Mouse (Mus musculus): ENCODE measurements around the gene Dmpk. TPM values are rescaled to one million over a fixed set of nuclear protein-coding genes. Genes with fewer than 3 reads are reported as not detected.

The Dmpk gene
- polyA plus RNA-seq, 1 experiment = 120 TPM

DNA sequence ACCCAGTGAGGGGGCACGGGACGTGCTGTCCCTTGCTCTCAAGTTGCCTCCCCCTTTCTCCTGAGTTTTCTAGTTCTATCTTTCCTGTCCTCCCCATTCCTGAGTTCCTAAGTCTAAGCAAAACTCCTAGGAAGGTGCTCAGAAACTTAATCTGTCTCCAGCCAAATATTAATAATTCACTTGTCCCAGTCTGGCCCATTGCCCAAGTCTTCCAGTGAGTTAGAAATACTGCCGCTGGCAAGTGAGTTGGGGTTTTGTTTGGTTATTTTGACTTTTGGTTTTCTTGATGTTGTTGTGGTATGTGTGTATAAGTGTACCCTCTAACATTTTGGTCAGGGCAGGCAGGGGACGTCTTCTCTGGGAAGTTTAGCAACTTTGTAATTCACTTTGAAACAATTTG, 38.0 kb downstream of the Dmpk start:
- Histone ChIP-seq H3ac (ENCODE audit: control insufficient read depth, insufficient read length, low read depth) (no peak overlapping the region), H3K27me3 (ENCODE audit: control insufficient read depth, insufficient read depth, insufficient read length) (no peaks in the 10 kb centered on the region), H3K36me3 (ENCODE audit: control insufficient read depth, insufficient read depth) (no peaks in the 10 kb centered on the region), H3K79me3 (ENCODE audit: low read depth) (peaks cover 14% of the 10 kb centered on the region), H3K79me2 (ENCODE audit: control insufficient read depth, insufficient read depth) (peaks cover 43% of the 10 kb centered on the region), H3K4me3 (ENCODE audit: insufficient read depth, poor library complexity, severe bottlenecking) (no peak overlapping the region)
- TF ChIP-seq FOSL1 (IDR thresholded peaks at IDR 0.05; ENCODE audit: insufficient read depth, low read length, poor library complexity, severe bottlenecking) = no peak
- TF ChIP-seq MYOD1 (IDR thresholded peaks at IDR 0.05; ENCODE audit: control insufficient read depth, insufficient read length, low read depth) = no peak
- TF ChIP-seq CEBPB (IDR thresholded peaks at IDR 0.05; ENCODE audit: low read depth) = no peak
- TF ChIP-seq CTCF (IDR thresholded peaks at IDR 0.05; ENCODE audit: control insufficient read depth, insufficient read depth, insufficient read length) = no peak
- no peak for TF ChIP-seq MAX (IDR thresholded peaks at IDR 0.05)

DNA sequence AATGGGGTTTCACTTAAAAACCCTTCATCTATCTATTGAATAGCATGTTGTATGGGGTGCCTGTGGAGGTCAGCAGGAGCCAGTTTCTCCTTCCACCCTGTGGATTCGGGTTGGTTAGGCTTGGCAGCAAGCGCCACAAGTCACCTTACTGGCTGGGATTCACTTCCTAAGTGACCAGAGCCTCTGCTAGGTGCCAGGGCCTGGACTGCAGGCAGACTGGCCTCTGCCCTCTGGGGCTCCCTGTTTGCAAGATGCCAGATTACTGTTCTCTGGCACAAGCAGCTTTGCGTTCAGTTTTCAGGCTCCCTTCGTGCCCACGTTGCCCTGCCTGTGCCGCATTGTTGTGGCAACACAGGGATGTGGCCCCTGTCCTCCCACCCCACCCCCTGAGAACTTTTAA, 41.1 kb downstream of the Dmpk start:
- TF ChIP-seq CEBPB (IDR thresholded peaks at IDR 0.05; ENCODE audit: low read depth) = no peak
- TF ChIP-seq USF1 (IDR thresholded peaks at IDR 0.05; ENCODE audit: low read depth) = no peak
- no peak for TF ChIP-seq MYOD1 (IDR thresholded peaks at IDR 0.05; ENCODE audit: control insufficient read depth, insufficient read length, low read depth)
- no peak for TF ChIP-seq CTCF (IDR thresholded peaks at IDR 0.05; ENCODE audit: control insufficient read depth, insufficient read depth, insufficient read length)
- no peak for TF ChIP-seq FOSL1 (IDR thresholded peaks at IDR 0.05; ENCODE audit: insufficient read depth, low read length, poor library complexity, severe bottlenecking)
- TF ChIP-seq MAX (IDR thresholded peaks at IDR 0.05) = no peak
- TF ChIP-seq MYOG (IDR thresholded peaks at IDR 0.05; ENCODE audit: control insufficient read depth, extremely low read depth, insufficient read length) = no peak
- Histone ChIP-seq H3ac (ENCODE audit: control insufficient read depth, insufficient read length, low read depth) (no peak overlapping the region), H3K4me3 (ENCODE audit: insufficient read depth, poor library complexity, severe bottlenecking) (no peak overlapping the region), H3K79me3 (ENCODE audit: low read depth) (peaks cover 16% of the 10 kb centered on the region), H3K79me2 (ENCODE audit: control insufficient read depth, insufficient read depth) (peaks cover 43% of the 10 kb centered on the region), H3K36me3 (ENCODE audit: control insufficient read depth, insufficient read depth) (no peaks in the 10 kb centered on the region), H3K27me3 (ENCODE audit: control insufficient read depth, insufficient read depth, insufficient read length) (no peaks in the 10 kb centered on the region)

DNA sequence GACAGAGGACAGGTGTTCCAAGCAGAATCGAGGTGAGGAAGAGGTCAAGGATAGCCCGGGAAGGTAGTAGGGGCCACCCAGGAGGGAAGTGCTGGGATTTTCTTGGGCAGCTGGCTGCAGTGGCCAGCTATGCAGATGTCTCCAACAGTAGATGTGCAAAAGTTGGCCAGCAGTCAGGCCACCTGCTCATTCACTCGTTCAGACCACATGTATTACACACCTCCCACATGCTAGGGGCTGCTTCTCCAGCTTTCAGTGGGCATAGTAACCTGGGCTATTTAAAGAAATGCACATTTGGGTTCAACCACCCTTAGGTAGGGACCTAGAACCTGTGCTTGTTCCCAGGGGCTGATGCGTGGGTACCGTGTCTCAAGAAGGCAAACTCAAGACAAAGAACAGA, 44.1 kb downstream of the Dmpk start:
- TF ChIP-seq MYOD1 (IDR thresholded peaks at IDR 0.05; ENCODE audit: control insufficient read depth, insufficient read length, low read depth) = no peak
- no peak for TF ChIP-seq CEBPB (IDR thresholded peaks at IDR 0.05; ENCODE audit: low read depth)
- no peak for TF ChIP-seq CTCF (IDR thresholded peaks at IDR 0.05; ENCODE audit: control insufficient read depth, insufficient read depth, insufficient read length)
- TF ChIP-seq USF1 (IDR thresholded peaks at IDR 0.05; ENCODE audit: low read depth) = no peak
- no peak for TF ChIP-seq FOSL1 (IDR thresholded peaks at IDR 0.05; ENCODE audit: insufficient read depth, low read length, poor library complexity, severe bottlenecking)
- no peak for TF ChIP-seq MAX (IDR thresholded peaks at IDR 0.05)
- TF ChIP-seq MYOG (IDR thresholded peaks at IDR 0.05; ENCODE audit: control insufficient read depth, extremely low read depth, insufficient read length) = no peak
- H3ac ChIP-seq (ENCODE audit: control insufficient read depth, insufficient read length, low read depth) = no peak overlapping the region
- no peaks in the 10 kb centered on the region for H3K36me3 ChIP-seq (ENCODE audit: control insufficient read depth, insufficient read depth)
- H3K4me3 ChIP-seq (ENCODE audit: insufficient read depth, poor library complexity, severe bottlenecking) = no peak overlapping the region
- peaks cover 7% of the 10 kb centered on the region for H3K79me3 ChIP-seq (ENCODE audit: low read depth)
- peaks cover 22% of the 10 kb centered on the region for H3K79me2 ChIP-seq (ENCODE audit: control insufficient read depth, insufficient read depth)
- H3K27me3 ChIP-seq (ENCODE audit: control insufficient read depth, insufficient read depth, insufficient read length) = no peaks in the 10 kb centered on the region

DNA sequence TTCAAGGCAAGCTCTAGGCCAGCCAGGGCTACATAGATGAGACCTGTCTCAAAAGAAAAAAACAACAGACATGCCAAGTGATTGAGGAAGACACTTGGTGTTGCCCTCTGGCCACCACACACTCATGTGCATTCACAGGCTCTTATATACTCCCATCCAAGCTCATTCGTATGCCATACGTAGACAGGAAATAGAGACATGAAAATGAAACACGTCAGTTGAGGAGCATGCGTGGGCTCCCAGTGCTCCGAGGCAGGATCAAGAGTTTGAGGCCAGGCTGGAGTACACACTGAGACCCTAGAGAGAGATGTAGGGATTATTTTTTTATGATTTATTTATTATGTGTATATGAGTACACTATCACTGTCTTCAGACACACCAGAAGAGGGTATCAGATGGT, 45.7 kb downstream of the Dmpk start:
- H3ac ChIP-seq (ENCODE audit: control insufficient read depth, insufficient read length, low read depth) = no peak overlapping the region
- no peak overlapping the region for H3K4me3 ChIP-seq (ENCODE audit: insufficient read depth, poor library complexity, severe bottlenecking)
- H3K79me3 ChIP-seq (ENCODE audit: low read depth) = peaks cover 5% of the 10 kb centered on the region
- no peak for TF ChIP-seq FOSL1 (IDR thresholded peaks at IDR 0.05; ENCODE audit: insufficient read depth, low read length, poor library complexity, severe bottlenecking)
- TF ChIP-seq MYOD1 (IDR thresholded peaks at IDR 0.05; ENCODE audit: control insufficient read depth, insufficient read length, low read depth) = no peak
- no peak for TF ChIP-seq CTCF (IDR thresholded peaks at IDR 0.05; ENCODE audit: control insufficient read depth, insufficient read depth, insufficient read length)
- TF ChIP-seq USF1 (IDR thresholded peaks at IDR 0.05; ENCODE audit: low read depth) = no peak
- TF ChIP-seq MYOG (IDR thresholded peaks at IDR 0.05; ENCODE audit: control insufficient read depth, extremely low read depth, insufficient read length) = no peak
- TF ChIP-seq CEBPB (IDR thresholded peaks at IDR 0.05; ENCODE audit: low read depth) = no peak
- TF ChIP-seq MAX (IDR thresholded peaks at IDR 0.05) = no peak
- peaks cover 17% of the 10 kb centered on the region for H3K79me2 ChIP-seq (ENCODE audit: control insufficient read depth, insufficient read depth)
- H3K36me3 ChIP-seq (ENCODE audit: control insufficient read depth, insufficient read depth) = no peaks in the 10 kb centered on the region
- no peaks in the 10 kb centered on the region for H3K27me3 ChIP-seq (ENCODE audit: control insufficient read depth, insufficient read depth, insufficient read length)

DNA sequence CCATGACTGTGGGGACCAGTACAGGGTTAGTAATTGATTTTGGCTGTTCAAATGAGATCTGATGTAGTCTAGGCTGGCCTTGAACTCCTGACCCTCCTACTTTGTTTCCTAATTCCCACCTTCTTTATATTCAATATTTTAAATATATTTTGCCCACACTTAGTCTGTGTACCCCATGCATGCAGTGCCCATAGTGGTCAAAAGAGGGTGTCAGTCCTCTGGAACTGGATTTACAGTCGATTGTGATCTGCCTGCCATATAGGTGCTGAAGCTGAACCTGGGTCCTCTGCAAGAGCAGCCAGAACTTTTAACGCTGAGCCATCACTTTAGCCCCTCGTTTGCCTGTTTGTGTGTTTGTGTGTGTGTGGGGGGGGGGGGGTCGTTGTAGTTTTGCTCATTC, 47.0 kb downstream of the Dmpk start:
- peaks cover 5% of the 10 kb centered on the region for H3K79me3 ChIP-seq (ENCODE audit: low read depth)
- no peak for TF ChIP-seq CTCF (IDR thresholded peaks at IDR 0.05; ENCODE audit: control insufficient read depth, insufficient read depth, insufficient read length)
- no peak for TF ChIP-seq USF1 (IDR thresholded peaks at IDR 0.05; ENCODE audit: low read depth)
- TF ChIP-seq CEBPB (IDR thresholded peaks at IDR 0.05; ENCODE audit: low read depth) = no peak
- TF ChIP-seq MYOG (IDR thresholded peaks at IDR 0.05; ENCODE audit: control insufficient read depth, extremely low read depth, insufficient read length) = no peak
- TF ChIP-seq MYOD1 (IDR thresholded peaks at IDR 0.05; ENCODE audit: control insufficient read depth, insufficient read length, low read depth) = no peak
- no peak for TF ChIP-seq FOSL1 (IDR thresholded peaks at IDR 0.05; ENCODE audit: insufficient read depth, low read length, poor library complexity, severe bottlenecking)
- no peak for TF ChIP-seq MAX (IDR thresholded peaks at IDR 0.05)
- H3K4me3 ChIP-seq (ENCODE audit: insufficient read depth, poor library complexity, severe bottlenecking) = no peak overlapping the region
- no peaks in the 10 kb centered on the region for H3K27me3 ChIP-seq (ENCODE audit: control insufficient read depth, insufficient read depth, insufficient read length)
- H3K79me2 ChIP-seq (ENCODE audit: control insufficient read depth, insufficient read depth) = peaks cover 17% of the 10 kb centered on the region
- no peaks in the 10 kb centered on the region for H3K36me3 ChIP-seq (ENCODE audit: control insufficient read depth, insufficient read depth)
- no peak overlapping the region for H3ac ChIP-seq (ENCODE audit: control insufficient read depth, insufficient read length, low read depth)

GRCm38 (mm10) chr7:19131324-19131848, 47.7 kb downstream of the Dmpk start:
- H3K4me3 ChIP-seq (ENCODE audit: insufficient read depth, poor library complexity, severe bottlenecking) = peak overlapping the region; percentile 18

More at GRCm38 (mm10) chr7:19131324-19131848, 47.7 kb downstream of the Dmpk start:
- peak; percentile 76 for TF ChIP-seq USF1 (IDR thresholded peaks at IDR 0.05; ENCODE audit: low read depth)
- no peak for TF ChIP-seq FOSL1 (IDR thresholded peaks at IDR 0.05; ENCODE audit: insufficient read depth, low read length, poor library complexity, severe bottlenecking)
- peak; percentile 70 for TF ChIP-seq MAX (IDR thresholded peaks at IDR 0.05)
- TF ChIP-seq CTCF (IDR thresholded peaks at IDR 0.05; ENCODE audit: control insufficient read depth, insufficient read depth, insufficient read length) = peak; percentile 77
- no peak for TF ChIP-seq CEBPB (IDR thresholded peaks at IDR 0.05; ENCODE audit: low read depth)
- no peak for TF ChIP-seq MYOG (IDR thresholded peaks at IDR 0.05; ENCODE audit: control insufficient read depth, extremely low read depth, insufficient read length)
- no peak for TF ChIP-seq MYOD1 (IDR thresholded peaks at IDR 0.05; ENCODE audit: control insufficient read depth, insufficient read length, low read depth)
- Histone ChIP-seq H3K36me3 (ENCODE audit: control insufficient read depth, insufficient read depth) (no peaks in the 10 kb centered on the region), H3K79me3 (ENCODE audit: low read depth) (peaks cover 5% of the 10 kb centered on the region), H3K27me3 (ENCODE audit: control insufficient read depth, insufficient read depth, insufficient read length) (no peaks in the 10 kb centered on the region), H3K79me2 (ENCODE audit: control insufficient read depth, insufficient read depth) (peaks cover 17% of the 10 kb centered on the region), H3ac (ENCODE audit: control insufficient read depth, insufficient read length, low read depth) (peak overlapping the region; percentile 13)

Measured in C2C12 (cell line).